Mouse (Mus musculus) small intestine, adult 2 months (tissue): ENCODE data around the gene Fntb. TPM values are rescaled to one million over a fixed set of nuclear protein-coding genes. Genes with fewer than 3 reads are reported as not detected.
A peak's percentile ranks its signal among the peaks of the same experiment; 100 is the strongest.

Source experiments
- H3K27ac ChIP-seq: fragments of 200-500 bp; 2 replicates; pipeline ENCODE4 v1.5.1; 2012; ENCODE audit warnings: low read depth, low read length, control low read depth, inconsistent platforms; ENCODE audit not compliant: insufficient read depth
- H3K27me3 ChIP-seq: fragments of 200-500 bp; 2 replicates; pipeline ENCODE4 v1.6.1; 2012; ENCODE audit warnings: mild to moderate bottlenecking, moderate library complexity, low read length, inconsistent platforms; ENCODE audit not compliant: control insufficient read depth, insufficient read depth
- H3K36me3 ChIP-seq: fragments of 200-500 bp; 2 replicates; pipeline ENCODE4 v1.6.1; 2012; ENCODE audit warnings: mild to moderate bottlenecking, low read length, control low read depth, inconsistent platforms; ENCODE audit not compliant: control insufficient read depth, insufficient read depth
- H3K4me1 ChIP-seq: fragments of 200-500 bp; 2 replicates; pipeline ENCODE4 v1.6.1; 2012; ENCODE audit warnings: low read length, inconsistent platforms, mixed read lengths; ENCODE audit not compliant: control insufficient read depth, insufficient read depth, insufficient read length
- H3K4me3 ChIP-seq: fragments of 200-500 bp; 2 replicates; pipeline ENCODE4 v1.5.1; 2012; ENCODE audit warnings: low read depth, mild to moderate bottlenecking, control low read depth, inconsistent platforms, low read length, moderate library complexity
- CTCF ChIP-seq: fragments of 200-500 bp; IDR thresholded peaks from 2 replicates; pipeline ENCODE4 v1.5.1; 2012; ENCODE audit warnings: low read depth, mild to moderate bottlenecking, control low read depth, inconsistent platforms, low read length, moderate library complexity, mixed read lengths; ENCODE audit not compliant: insufficient replicate concordance, insufficient read length; ENCODE audit errors: extremely low read depth
- POLR2A ChIP-seq: fragments of 200-500 bp; IDR thresholded peaks from 2 replicates; pipeline ENCODE4 v1.6.1; 2012; ENCODE audit warnings: low read depth, mild to moderate bottlenecking, control low read depth, inconsistent platforms, low read length, moderate library complexity
- WGBS: fragments of 180-500 bp; shearing (Covaris S2); methylation state at CpG from one replicate; pipeline ENCODE4 v1.1.7; 2018; 5-methylcytosine and 5-hydroxymethylcytosine counted together
- polyA plus RNA-seq: library from polyadenylated mRNA; depleted of rRNA; stranded (reverse); fragments of >200 nt; gene quantifications from 2 replicates; pipeline ENCODE4 v1.2.3, GENCODE M21; 2012

Gene Fntb
- polyA plus RNA-seq, 1 experiment = 27.1 TPM

GRCm38 (mm10) chr12:76926338-76926945 is 161.1 kb downstream of the Fntb start:
- H3K27ac ChIP-seq = peak overlapping the region; percentile 97
- WGBS = 62% methylated on average over 10 of the region's 10 CpGs
- H3K4me1 ChIP-seq = peaks cover 29% of the 10 kb centered on the region
- H3K27me3 ChIP-seq = no peaks in the 10 kb centered on the region
- peaks cover 5% of the 10 kb centered on the region; the same call in 1 of the 2 replicates for H3K36me3 ChIP-seq
- H3K4me3 ChIP-seq = no peak overlapping the region
- TF ChIP-seq POLR2A (no peak), CTCF (no peak)

DNA sequence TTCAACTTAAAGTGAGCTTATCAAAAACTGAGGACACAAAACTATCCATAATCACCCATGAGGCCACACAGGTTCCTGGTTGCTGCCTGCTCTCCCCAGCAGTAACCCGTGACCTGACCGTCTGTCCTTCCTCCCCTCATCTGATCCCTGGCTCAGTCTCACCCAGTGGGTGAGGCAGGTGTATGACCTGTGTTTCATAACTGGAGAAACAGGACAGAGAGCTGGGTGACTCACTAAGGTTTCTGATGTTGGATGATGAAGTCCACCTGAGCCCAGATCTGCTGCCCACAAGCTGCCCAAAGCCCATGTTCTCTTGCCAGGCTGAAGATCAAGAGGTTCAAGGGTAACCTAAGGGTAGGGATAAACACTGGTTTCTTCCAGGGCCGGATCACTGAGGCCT is 161.6 kb downstream of the Fntb start:
- no peaks in the 10 kb centered on the region for H3K27me3 ChIP-seq
- WGBS = 46% methylated on average over 3 of the region's 3 CpGs

DNA sequence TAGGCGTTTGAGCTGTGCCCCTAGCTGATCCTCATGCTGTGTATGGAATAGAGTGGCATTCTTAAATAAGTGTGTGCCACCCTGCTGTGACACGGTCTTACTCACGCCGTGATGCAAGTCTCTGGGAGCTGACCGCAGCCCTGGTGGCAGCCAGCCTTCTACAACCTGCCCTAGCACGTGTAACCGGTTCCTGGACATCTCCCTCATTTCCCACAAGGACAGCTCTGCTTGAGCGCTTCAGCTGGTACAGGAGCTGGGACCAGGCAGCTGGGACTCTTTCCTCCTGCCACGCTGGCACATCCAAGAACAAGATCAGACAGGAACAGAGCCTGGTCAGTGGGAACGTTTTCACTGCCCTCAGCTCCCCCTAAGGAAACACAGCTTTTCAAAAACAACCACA is 162.2 kb downstream of the Fntb start:
- Histone ChIP-seq H3K27me3 (no peaks in the 10 kb centered on the region), H3K36me3 (peaks cover 7% of the 10 kb centered on the region), H3K4me3 (no peak overlapping the region), H3K27ac (peak overlapping the region; percentile 96), H3K4me1 (peaks cover 36% of the 10 kb centered on the region)
- TF ChIP-seq POLR2A (no peak), CTCF (no peak)
- WGBS = 75% methylated on average over 10 of the region's 10 CpGs

More for the DNA sequence above, 161.6 kb downstream of the Fntb start:
- Histone ChIP-seq H3K4me3 (no peak overlapping the region), H3K36me3 (peaks cover 7% of the 10 kb centered on the region), H3K27ac (peak overlapping the region; percentile 97), H3K4me1 (peaks cover 34% of the 10 kb centered on the region)
- no peak for TF ChIP-seq CTCF
- TF ChIP-seq POLR2A = 0 out of 2 replicates have a peak, but pooled peaks have one; percentile 23

- WGBS = 35% methylated on average over 6 of the region's 6 CpGs
- H3K27me3 ChIP-seq = no peaks in the 10 kb centered on the region
- TF ChIP-seq POLR2A (no peak), CTCF (no peak)
Observed at GRCm38 (mm10) chr12:76930177-76930576, 164.8 kb downstream of the Fntb start.

GRCm38 (mm10) chr12:76931739-76932687 is 166.6 kb downstream of the Fntb start:
- TF ChIP-seq CTCF = no peak
- TF ChIP-seq POLR2A = no peak
- 72% methylated on average over 14 of the region's 14 CpGs for WGBS
- H3K27me3 ChIP-seq = no peaks in the 10 kb centered on the region
- H3K36me3 ChIP-seq = peaks cover 38% of the 10 kb centered on the region
- H3K4me1 ChIP-seq = peaks cover 33% of the 10 kb centered on the region
- H3K27ac ChIP-seq = peak overlapping the region; percentile 32
- no peak overlapping the region for H3K4me3 ChIP-seq

More at GRCm38 (mm10) chr12:76930177-76930576, 164.8 kb downstream of the Fntb start:
- H3K27ac ChIP-seq = peak overlapping the region; percentile 69
- H3K4me1 ChIP-seq = peaks cover 40% of the 10 kb centered on the region
- no peak overlapping the region for H3K4me3 ChIP-seq
- peaks cover 22% of the 10 kb centered on the region for H3K36me3 ChIP-seq

GRCm38 (mm10) chr12:76932688-76933060 is 167.3 kb downstream of the Fntb start:
- H3K4me1 ChIP-seq = peaks cover 28% of the 10 kb centered on the region; the same call in 1 of the 2 replicates
- H3K27me3 ChIP-seq = no peaks in the 10 kb centered on the region
- TF ChIP-seq POLR2A (no peak), CTCF (no peak)
- H3K4me3 ChIP-seq = no peak overlapping the region
- 76% methylated on average over 6 of the region's 6 CpGs for WGBS
- peaks cover 41% of the 10 kb centered on the region for H3K36me3 ChIP-seq
- peak overlapping the region; percentile 32 for H3K27ac ChIP-seq

- WGBS = 83% methylated on average over 3 of the region's 3 CpGs
- H3K4me3 ChIP-seq = no peak overlapping the region
- peaks cover 54% of the 10 kb centered on the region for H3K36me3 ChIP-seq
- H3K4me1 ChIP-seq = peaks cover 23% of the 10 kb centered on the region; the same call in 1 of the 2 replicates
- TF ChIP-seq POLR2A = no peak
- TF ChIP-seq CTCF = no peak
- no peak overlapping the region for H3K27ac ChIP-seq
- H3K27me3 ChIP-seq = no peaks in the 10 kb centered on the region
Observed at GRCm38 (mm10) chr12:76934438-76934837, 169.0 kb downstream of the Fntb start.
